Mouse (Mus musculus) activated CD4-positive, CD25-positive, alpha-beta regulatory T cell, adult 4 months (primary cell): Measurements from ENCODE around the gene Olfr839-ps1. TPM values are rescaled to one million over a fixed set of nuclear protein-coding genes. Genes with fewer than 3 reads are reported as not detected.

Experiments used
- ATAC-seq: one replicate; pipeline ENCODE4 v1.8.0; 2017
- polyA plus RNA-seq, 2 experiments: library from polyadenylated mRNA; unstranded; fragments of 100-300 nt; shearing (Covaris generic); gene quantifications; one replicate each; pipeline ENCODE4 v1.2.1; 2017

Gene Olfr839-ps1
- under 1 TPM in 1 of 2 experiments, not detected in 1; 0.04 TPM for polyA plus RNA-seq

GRCm38 (mm10) chr9:19177212-19177611 is at the start of gene Olfr839-ps1:
Olfr839-ps1 (minus strand) TSS chr9:19177312.
- no peak for ATAC-seq

- ATAC-seq = no peak
These were observed 41.1 kb downstream of the Olfr839-ps1 start, which contains the start of gene Olfr837 for GRCm38 (mm10) chr9:19136017-19136416. Olfr837 (plus strand) TSS chr9:19136317.

- no peak for ATAC-seq
These were observed 57.0 kb downstream of the Olfr839-ps1 start, which contains the start of gene Olfr836 for GRCm38 (mm10) chr9:19120082-19120481. Olfr836 (plus strand) TSS chr9:19120382.

Other genes with a start within 250 kb of the Olfr839-ps1 start
- gene Olfr832, start 240.2 kb downstream of the Olfr839-ps1 start, polyA plus RNA-seq = not detected
- gene Olfr834, start 189.3 kb downstream of the Olfr839-ps1 start, polyA plus RNA-seq = not detected
- gene Olfr835, start 144.6 kb downstream of the Olfr839-ps1 start, polyA plus RNA-seq = not detected
- gene Olfr836, start 56.9 kb downstream of the Olfr839-ps1 start, polyA plus RNA-seq = not detected
- gene Olfr837, start 41.0 kb downstream of the Olfr839-ps1 start, polyA plus RNA-seq = under 1 TPM in 1 of 2 experiments, not detected in 1; 0.32 TPM
- gene Olfr843, start 74.7 kb upstream of the Olfr839-ps1 start, polyA plus RNA-seq = not detected
- gene Olfr844, start 139.0 kb upstream of the Olfr839-ps1 start, polyA plus RNA-seq = not detected
- not detected for gene Olfr845, start 159.1 kb upstream of the Olfr839-ps1 start, polyA plus RNA-seq
- not detected for gene Olfr846, start 186.7 kb upstream of the Olfr839-ps1 start, polyA plus RNA-seq
- gene Olfr847, start 201.4 kb upstream of the Olfr839-ps1 start, polyA plus RNA-seq = under 1 TPM in 1 of 2 experiments, not detected in 1; 0.19 TPM